Mouse (Mus musculus): ENCODE data around the gene Zfyve21. TPM values are rescaled to one million over a fixed set of nuclear protein-coding genes. Genes with fewer than 3 reads are reported as not detected.

Zfyve21 gene
- polyA plus RNA-seq, 1 experiment = 16.7 TPM

DNA sequence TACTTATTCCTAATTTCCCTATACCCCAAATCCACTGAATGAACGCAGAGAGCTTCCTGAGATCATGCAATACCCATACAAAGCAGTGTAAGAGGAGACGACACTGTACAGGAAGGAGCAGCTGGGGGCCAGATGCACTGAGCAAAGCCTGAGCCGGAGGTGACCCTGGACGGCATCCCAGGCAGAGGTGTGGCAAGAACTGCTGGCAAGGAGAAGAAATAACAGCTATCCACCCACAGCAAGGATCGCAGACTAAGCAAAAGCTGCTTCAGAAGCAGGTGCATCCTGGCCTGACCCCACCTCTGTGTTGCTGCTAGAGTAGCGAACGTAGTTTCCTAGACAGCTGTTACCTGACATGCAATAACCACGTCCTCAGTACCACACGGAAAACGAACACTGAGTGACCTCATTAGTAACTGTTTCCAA, 39.1 kb downstream of the Zfyve21 start:
- no peaks in the 10 kb centered on the region for H3K9me3 ChIP-seq

DNA sequence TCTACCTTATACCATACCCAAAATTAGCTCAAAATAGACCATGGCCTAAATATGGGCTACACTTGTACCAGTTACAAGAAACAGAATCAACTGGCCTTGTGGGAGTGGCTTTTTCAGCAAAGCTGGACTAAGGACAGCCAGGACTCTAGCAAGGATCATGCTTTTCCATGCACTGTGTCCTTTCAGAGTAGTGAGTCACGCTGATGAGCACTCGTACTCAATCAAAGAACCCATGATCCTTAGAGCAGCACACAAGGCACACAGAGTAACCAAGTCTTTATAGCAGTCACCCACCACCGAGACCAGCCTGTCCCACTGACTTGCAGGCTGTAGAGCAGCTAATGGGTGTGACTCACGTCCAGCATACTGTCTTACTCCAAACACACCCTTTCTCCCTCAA, 39.6 kb downstream of the Zfyve21 start:
- no peak for TF ChIP-seq FLI1 (IDR thresholded peaks at IDR 0.05; ENCODE audit: low read length)
- no peak for TF ChIP-seq GATA1 (IDR thresholded peaks at IDR 0.05; ENCODE audit: borderline replicate concordance, low read length)
- H3K9me3 ChIP-seq = no peaks in the 10 kb centered on the region
- no peak overlapping the region for H3K4me3 ChIP-seq (replicated peaks)
- H3K27me3 ChIP-seq (replicated peaks) = no peaks in the 10 kb centered on the region
- H3K36me3 ChIP-seq (replicated peaks; ENCODE audit: low read length) = peaks cover 67% of the 10 kb centered on the region
- H3K4me1 ChIP-seq = peaks cover 50% of the 10 kb centered on the region

More for the DNA sequence above, 39.1 kb downstream of the Zfyve21 start:
- no peak overlapping the region for H3K4me3 ChIP-seq (replicated peaks)
- no peaks in the 10 kb centered on the region for H3K27me3 ChIP-seq (replicated peaks)
- no peak for TF ChIP-seq FLI1 (IDR thresholded peaks at IDR 0.05; ENCODE audit: low read length)
- no peak for TF ChIP-seq GATA1 (IDR thresholded peaks at IDR 0.05; ENCODE audit: borderline replicate concordance, low read length)
- H3K4me1 ChIP-seq = peaks cover 51% of the 10 kb centered on the region
- H3K36me3 ChIP-seq (replicated peaks; ENCODE audit: low read length) = peaks cover 67% of the 10 kb centered on the region

DNA sequence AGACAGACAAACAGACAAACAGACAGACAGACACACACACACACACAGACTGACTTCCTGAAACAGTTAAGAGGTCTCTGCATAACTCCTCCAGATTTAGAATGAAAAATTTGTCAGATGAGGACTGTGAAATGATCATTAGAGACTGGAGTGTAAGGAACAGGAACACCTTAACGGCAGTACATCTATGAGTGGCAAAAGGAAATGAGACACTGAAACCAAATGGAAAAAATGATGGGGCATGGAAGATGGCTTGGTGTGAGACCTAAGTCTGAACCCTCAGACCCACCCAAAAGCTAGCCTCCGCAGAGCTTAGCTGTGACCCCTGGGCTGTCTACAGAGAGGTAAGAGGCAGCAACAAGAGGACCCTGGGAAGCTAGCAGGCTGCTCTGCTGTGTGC, 41.5 kb downstream of the Zfyve21 start:
- Histone ChIP-seq H3K4me3 (replicated peaks) (no peak overlapping the region), H3K36me3 (replicated peaks; ENCODE audit: low read length) (peaks cover 76% of the 10 kb centered on the region), H3K27me3 (replicated peaks) (no peaks in the 10 kb centered on the region), H3K9me3 (no peaks in the 10 kb centered on the region), H3K4me1 (peaks cover 40% of the 10 kb centered on the region)
- no peak for TF ChIP-seq FLI1 (IDR thresholded peaks at IDR 0.05; ENCODE audit: low read length)
- TF ChIP-seq GATA1 (IDR thresholded peaks at IDR 0.05; ENCODE audit: borderline replicate concordance, low read length) = no peak

DNA sequence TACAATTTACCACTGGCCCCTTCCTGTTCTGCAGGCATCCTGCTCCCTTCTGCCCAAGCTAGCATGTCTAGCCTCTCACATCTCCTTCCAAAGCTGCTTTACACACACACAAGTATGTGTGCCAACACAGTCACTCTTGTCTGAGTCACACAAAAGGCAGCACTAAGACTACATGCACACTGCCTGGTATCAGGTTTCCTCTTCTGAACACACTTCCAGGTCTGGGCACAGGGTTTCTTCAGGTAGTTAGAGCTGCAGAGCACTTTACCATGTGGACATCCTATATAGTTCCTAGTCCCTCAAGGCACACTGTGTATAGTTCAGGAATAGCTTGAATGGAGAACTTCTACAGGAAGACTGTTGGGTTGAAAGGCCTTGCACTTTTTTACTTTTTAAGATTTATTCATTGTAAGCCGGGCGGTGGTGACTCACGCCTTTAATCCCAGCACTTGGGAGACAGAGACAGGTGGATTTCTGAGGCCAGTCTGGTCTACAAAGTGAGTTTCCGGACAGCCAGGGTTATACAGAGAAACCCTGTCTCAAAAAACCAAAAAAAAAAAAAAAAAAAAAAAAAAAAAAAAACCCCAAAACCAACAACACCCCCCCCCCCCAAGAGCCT, 50.3 kb downstream of the Zfyve21 start:
- TF ChIP-seq FLI1 (IDR thresholded peaks at IDR 0.05; ENCODE audit: low read length) (no peak), GATA1 (IDR thresholded peaks at IDR 0.05; ENCODE audit: borderline replicate concordance, low read length) (no peak)
- no peak overlapping the region for H3K4me3 ChIP-seq (replicated peaks)
- peaks cover 4% of the 10 kb centered on the region for H3K4me1 ChIP-seq
- H3K9me3 ChIP-seq = no peaks in the 10 kb centered on the region
- H3K27me3 ChIP-seq (replicated peaks) = no peaks in the 10 kb centered on the region
- peaks cover 79% of the 10 kb centered on the region for H3K36me3 ChIP-seq (replicated peaks; ENCODE audit: low read length)

DNA sequence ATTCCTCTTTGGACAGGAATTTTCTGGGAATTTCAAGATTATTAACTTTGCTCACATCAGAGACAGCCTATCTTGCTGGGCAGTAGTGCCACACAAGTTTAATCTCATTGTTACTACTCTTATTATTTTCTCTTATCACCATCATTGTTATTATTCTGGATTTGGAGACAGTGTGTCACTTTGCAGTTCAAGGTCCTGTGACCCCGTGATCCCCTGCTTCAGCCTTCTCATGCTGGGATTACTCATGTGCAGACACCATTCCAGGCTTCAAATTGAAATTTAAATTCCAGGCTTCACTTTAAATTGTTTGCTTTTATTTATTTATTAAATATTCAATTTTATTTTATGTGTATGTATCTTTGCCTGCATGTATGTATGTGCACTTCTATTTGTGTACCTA, 55.8 kb downstream of the Zfyve21 start:
- Histone ChIP-seq H3K27me3 (replicated peaks) (no peaks in the 10 kb centered on the region), H3K9me3 (no peaks in the 10 kb centered on the region), H3K4me3 (replicated peaks) (no peak overlapping the region), H3K4me1 (peaks cover 9% of the 10 kb centered on the region), H3K36me3 (replicated peaks; ENCODE audit: low read length) (peaks cover 65% of the 10 kb centered on the region)
- TF ChIP-seq GATA1 (IDR thresholded peaks at IDR 0.05; ENCODE audit: borderline replicate concordance, low read length) = no peak
- TF ChIP-seq FLI1 (IDR thresholded peaks at IDR 0.05; ENCODE audit: low read length) = no peak

DNA sequence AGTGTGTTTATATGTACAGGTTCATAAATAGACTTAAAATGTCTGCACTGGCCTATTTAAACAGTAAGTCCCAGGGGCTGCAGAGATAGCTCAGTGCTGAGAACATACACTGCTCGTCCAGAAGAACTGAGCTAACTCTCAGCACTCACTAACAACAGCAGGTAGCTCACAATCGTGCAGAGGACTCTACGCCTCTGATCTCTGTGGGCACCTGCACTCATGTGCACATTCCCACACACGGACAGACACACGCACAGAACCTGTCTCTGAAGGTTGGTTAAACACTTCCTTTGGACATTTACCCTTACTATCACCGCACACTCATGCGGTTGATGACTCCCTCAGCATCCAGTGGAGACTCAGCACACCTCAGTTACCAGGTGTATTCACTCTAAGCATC, 56.8 kb downstream of the Zfyve21 start:
- Histone ChIP-seq H3K9me3 (no peaks in the 10 kb centered on the region), H3K4me1 (peaks cover 16% of the 10 kb centered on the region), H3K36me3 (replicated peaks; ENCODE audit: low read length) (peaks cover 57% of the 10 kb centered on the region), H3K4me3 (replicated peaks) (no peak overlapping the region), H3K27me3 (replicated peaks) (no peaks in the 10 kb centered on the region)
- no peak for TF ChIP-seq GATA1 (IDR thresholded peaks at IDR 0.05; ENCODE audit: borderline replicate concordance, low read length)
- TF ChIP-seq FLI1 (IDR thresholded peaks at IDR 0.05; ENCODE audit: low read length) = no peak

DNA sequence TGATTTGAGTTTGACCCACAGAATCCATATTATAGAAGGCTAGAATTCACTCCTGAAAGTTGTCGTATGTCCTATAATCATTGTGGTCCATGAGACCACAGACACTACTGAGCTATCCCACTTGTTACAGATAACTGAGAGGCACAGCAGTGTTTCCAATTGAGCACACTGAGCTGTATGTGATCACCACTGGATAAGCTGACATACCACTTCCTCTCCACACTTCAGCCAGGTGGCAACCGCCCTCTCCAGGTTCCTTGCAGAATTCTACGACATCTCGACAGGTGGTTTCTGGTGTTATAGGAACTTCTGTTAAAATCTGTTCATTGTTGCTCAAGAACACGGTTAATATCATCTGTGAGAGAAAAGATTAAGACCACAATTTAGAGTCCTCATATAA, 58.1 kb downstream of the Zfyve21 start:
- TF ChIP-seq GATA1 (IDR thresholded peaks at IDR 0.05; ENCODE audit: borderline replicate concordance, low read length) (no peak), FLI1 (IDR thresholded peaks at IDR 0.05; ENCODE audit: low read length) (no peak)
- Histone ChIP-seq H3K36me3 (replicated peaks; ENCODE audit: low read length) (peaks cover 54% of the 10 kb centered on the region), H3K9me3 (no peaks in the 10 kb centered on the region), H3K4me3 (replicated peaks) (no peak overlapping the region), H3K4me1 (peaks cover 27% of the 10 kb centered on the region), H3K27me3 (replicated peaks) (no peaks in the 10 kb centered on the region)

DNA sequence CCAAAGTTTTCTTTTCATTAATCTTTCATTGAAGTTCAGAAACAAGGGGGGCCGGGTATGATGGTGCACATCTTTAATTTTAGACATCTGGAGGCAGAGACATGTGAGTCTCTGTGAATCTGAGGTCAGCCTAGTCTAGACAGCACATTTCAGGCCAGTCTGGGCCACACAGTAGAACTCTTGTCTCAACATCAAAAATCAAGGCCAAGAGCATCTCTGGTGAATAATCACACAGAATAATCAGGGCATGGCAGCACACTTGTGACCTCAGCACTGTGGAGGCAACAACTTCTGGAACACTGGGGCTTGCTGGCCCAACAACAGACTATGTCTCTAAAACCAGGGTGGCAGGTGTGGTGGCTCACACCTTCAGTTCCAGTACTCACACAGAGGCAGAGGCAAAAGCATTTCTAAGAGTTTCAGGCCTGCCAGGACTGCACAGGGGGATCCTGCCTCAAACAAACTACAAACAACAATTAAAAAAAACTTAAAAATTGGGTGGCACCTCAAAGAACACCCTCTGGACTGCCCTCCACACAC, 60.7 kb downstream of the Zfyve21 start:
- no peak for TF ChIP-seq GATA1 (IDR thresholded peaks at IDR 0.05; ENCODE audit: borderline replicate concordance, low read length)
- no peak for TF ChIP-seq FLI1 (IDR thresholded peaks at IDR 0.05; ENCODE audit: low read length)
- Histone ChIP-seq H3K27me3 (replicated peaks) (no peaks in the 10 kb centered on the region), H3K9me3 (no peaks in the 10 kb centered on the region), H3K4me1 (peaks cover 49% of the 10 kb centered on the region), H3K4me3 (replicated peaks) (no peak overlapping the region), H3K36me3 (replicated peaks; ENCODE audit: low read length) (peaks cover 47% of the 10 kb centered on the region)

DNA sequence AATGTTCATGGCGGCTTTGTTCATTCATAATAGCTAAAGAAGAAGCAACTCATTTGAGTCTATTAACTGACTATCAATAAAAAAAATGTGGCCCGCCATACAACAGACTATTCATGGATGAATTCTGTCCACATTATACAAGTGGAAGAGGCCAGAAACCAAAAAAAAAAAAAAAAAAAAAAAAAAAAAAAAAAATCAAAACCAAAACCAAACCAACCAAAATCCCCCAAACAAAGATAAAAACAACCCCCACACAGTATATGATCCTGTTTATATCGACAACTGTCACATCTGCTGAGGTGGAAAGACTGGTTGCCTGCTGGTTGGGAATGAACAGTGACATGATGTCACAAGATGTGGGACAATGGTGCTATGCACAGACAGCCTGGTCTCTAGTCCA, 61.5 kb downstream of the Zfyve21 start:
- H3K9me3 ChIP-seq = no peaks in the 10 kb centered on the region
- TF ChIP-seq FLI1 (IDR thresholded peaks at IDR 0.05; ENCODE audit: low read length) = no peak
- TF ChIP-seq GATA1 (IDR thresholded peaks at IDR 0.05; ENCODE audit: borderline replicate concordance, low read length) = no peak

DNA sequence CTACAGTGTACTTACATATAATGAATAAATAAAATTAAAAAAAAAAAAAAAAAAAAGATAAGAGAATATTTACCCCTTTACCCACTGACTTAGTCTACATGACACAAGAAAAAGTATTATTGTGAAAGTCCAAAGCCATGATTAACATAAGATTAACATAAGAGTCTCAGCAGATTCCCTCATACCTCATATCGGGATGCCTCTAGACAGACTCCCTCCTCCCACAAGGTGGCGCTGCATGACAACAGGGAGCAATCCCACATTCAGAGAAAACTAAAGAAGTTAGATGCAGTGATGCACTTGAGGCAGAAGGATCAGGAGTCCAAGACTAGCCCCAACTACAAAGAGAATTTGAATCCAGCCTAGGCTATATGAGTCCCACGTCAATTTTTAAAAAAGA, 64.2 kb downstream of the Zfyve21 start:
- TF ChIP-seq GATA1 (IDR thresholded peaks at IDR 0.05; ENCODE audit: borderline replicate concordance, low read length) (no peak), FLI1 (IDR thresholded peaks at IDR 0.05; ENCODE audit: low read length) (no peak)
- Histone ChIP-seq H3K4me1 (peaks cover 79% of the 10 kb centered on the region), H3K36me3 (replicated peaks; ENCODE audit: low read length) (peaks cover 20% of the 10 kb centered on the region), H3K27me3 (replicated peaks) (no peaks in the 10 kb centered on the region), H3K4me3 (replicated peaks) (no peak overlapping the region), H3K9me3 (no peaks in the 10 kb centered on the region)

More for the DNA sequence above, 61.5 kb downstream of the Zfyve21 start:
- no peak overlapping the region for H3K4me3 ChIP-seq (replicated peaks)
- H3K4me1 ChIP-seq = peaks cover 58% of the 10 kb centered on the region
- H3K27me3 ChIP-seq (replicated peaks) = no peaks in the 10 kb centered on the region
- peaks cover 38% of the 10 kb centered on the region for H3K36me3 ChIP-seq (replicated peaks; ENCODE audit: low read length)

Other genes with a start within 250 kb of the Zfyve21 start
- 4.4 and 8.2 TPM in 2 replicates for gene Mark3, start 239.6 kb upstream of the Zfyve21 start, polyA plus RNA-seq (2012; ENCODE audit: insufficient read depth, low replicate concordance)
- gene Ckb, start 141.8 kb upstream of the Zfyve21 start, polyA plus RNA-seq (2012; ENCODE audit: insufficient read depth, low replicate concordance) = 64.6 and 102 TPM in 2 replicates
- 9.9 and 10.0 TPM in 2 replicates for gene Trmt61a, start 136.1 kb upstream of the Zfyve21 start, polyA plus RNA-seq (2012; ENCODE audit: insufficient read depth, low replicate concordance)
- gene Bag5, start 100.9 kb upstream of the Zfyve21 start, polyA plus RNA-seq (2012; ENCODE audit: insufficient read depth, low replicate concordance) = 2.5 and 4.8 TPM in 2 replicates
- gene Apopt1, start 100.9 kb upstream of the Zfyve21 start, polyA plus RNA-seq (2012; ENCODE audit: insufficient read depth, low replicate concordance) = 65.2 and 126 TPM in 2 replicates
- gene Klc1, start 55.3 kb upstream of the Zfyve21 start, polyA plus RNA-seq (2012; ENCODE audit: insufficient read depth, low replicate concordance) = 21.5 and 66.3 TPM in 2 replicates
- 2.2 and 3.2 TPM in 2 replicates for gene Xrcc3, start 297 bp upstream of the Zfyve21 start, polyA plus RNA-seq (2012; ENCODE audit: insufficient read depth, low replicate concordance)
- 15.6 and 22.6 TPM in 2 replicates for gene Ppp1r13b, start 93.9 kb downstream of the Zfyve21 start, polyA plus RNA-seq (2012; ENCODE audit: insufficient read depth, low replicate concordance)
- gene Atp5mpl, start 152.8 kb downstream of the Zfyve21 start, polyA plus RNA-seq (2012; ENCODE audit: insufficient read depth, low replicate concordance) = 15.5 TPM in 1 of 2 replicates, not detected in the other
- 0.30 TPM in 1 of 2 replicates, not detected in the other for gene Tdrd9, start 157.4 kb downstream of the Zfyve21 start, polyA plus RNA-seq (2012; ENCODE audit: insufficient read depth, low replicate concordance)
- not detected in 2 replicates for gene Rd3l, start 167.1 kb downstream of the Zfyve21 start, polyA plus RNA-seq (2012; ENCODE audit: insufficient read depth, low replicate concordance)